Mouse (Mus musculus) liver, embryonic 14.5 days (tissue): ENCODE measurements around the gene Chpf2. TPM values are rescaled to one million over a fixed set of nuclear protein-coding genes. Genes with fewer than 3 reads are reported as not detected.
"Not testable (repeated sequence)": the region's sequence is repeated elsewhere in the genome, so short reads cannot be mapped to it uniquely, and the experiment has no call there.

Experiments used
- ATAC-seq: fragments of 200-750 bp; cut with Nextera tagmentation; 2 replicates; pipeline ENCODE4 v1.8.0; 2017; ENCODE audit warnings: moderate number of reproducible peaks, mild to moderate bottlenecking, moderate library complexity; ENCODE audit not compliant: insufficient read depth
- DNase-seq, 3 experiments: peaks; one replicate each; pipeline ENCODE4 v3.0.0-alpha.2; 2012 to 2013; ENCODE audit warnings: low read depth in 3 of 3, low spot score in 3 of 3
- H3K27ac ChIP-seq: fragments of 300-500 bp; sonication (generic); 2 replicates; pipeline ENCODE4 v1.5.1; 2014; ENCODE audit warnings: moderate library complexity, mild to moderate bottlenecking, control low read depth, inconsistent platforms
- H3K27me3 ChIP-seq: fragments of 300-500 bp; sonication (generic); 2 replicates; pipeline ENCODE4 v1.6.1; 2014; ENCODE audit warnings: mild to moderate bottlenecking, low read length, moderate library complexity; ENCODE audit not compliant: control insufficient read depth, insufficient read depth
- H3K36me3 ChIP-seq: fragments of 300-500 bp; sonication (generic); replicated peaks from 2 replicates; pipeline ENCODE4 v1.6.1; 2014; ENCODE audit warnings: low read depth; ENCODE audit not compliant: control insufficient read depth, insufficient read depth
- H3K4me1 ChIP-seq, 2 experiments: fragments of 200-500 bp in 1 of 2; fragments of 300-500 bp in 1 of 2; sonication (generic) in 1 of 2; replicated peaks; 2 replicates each; pipeline ENCODE4 v1.6.1; 2012 to 2014; ENCODE audit warnings: antibody characterized with exemption in 1 of 2, inconsistent platforms in 1 of 2, low read length in 1 of 2; ENCODE audit not compliant: control insufficient read depth in 2 of 2, insufficient read depth in 2 of 2
- H3K4me2 ChIP-seq: fragments of 300-500 bp; sonication (generic); 2 replicates; pipeline ENCODE4 v1.6.1; 2014; ENCODE audit warnings: low read depth, mild to moderate bottlenecking, control low read depth, moderate library complexity
- H3K4me3 ChIP-seq, 2 experiments: fragments of 200-500 bp in 1 of 2; fragments of 300-500 bp in 1 of 2; sonication (generic) in 1 of 2; 2 replicates each; pipeline ENCODE4 v1.5.1; 2012 to 2014; ENCODE audit warnings: low read depth in 2 of 2, low read length in 2 of 2, mild to moderate bottlenecking in 2 of 2, control low read depth in 1 of 2, inconsistent platforms in 1 of 2, moderate library complexity in 1 of 2; ENCODE audit not compliant: insufficient read depth in 1 of 2
- H3K9ac ChIP-seq: fragments of 300-500 bp; sonication (generic); replicated peaks from 2 replicates; pipeline ENCODE4 v1.6.1; 2014; ENCODE audit warnings: mild to moderate bottlenecking, control low read depth, moderate library complexity
- H3K9me3 ChIP-seq: fragments of 300-500 bp; sonication (generic); 2 replicates; pipeline ENCODE4 v1.6.1; 2016; ENCODE audit warnings: low read length, mixed read lengths; ENCODE audit not compliant: control insufficient read depth
- CTCF ChIP-seq: IDR thresholded peaks from 2 replicates; pipeline ENCODE4 v1.5.1; 2016; ENCODE audit warnings: antibody characterized with exemption, low read depth, control low read depth
- EP300 ChIP-seq: IDR thresholded peaks from 2 replicates; pipeline ENCODE4 v1.6.1; 2016; ENCODE audit warnings: antibody characterized with exemption, low read depth
- WGBS: fragments of 180-500 bp; shearing (Covaris S2); extraction: QIAGEN DNeasy Blood & Tissue Kit; methylation state at CpG from one replicate; pipeline ENCODE4 v1.1.7; 2014; ENCODE audit not compliant: insufficient replicate concordance; 5-methylcytosine and 5-hydroxymethylcytosine counted together
- polyA plus RNA-seq, 2 experiments: library from polyadenylated mRNA; depleted of rRNA in 1 of 2; stranded (reverse) in 1 of 2; unstranded in 1 of 2; fragments of >200 nt; fragmentation: Nextera tagmentation in 1 of 2; extraction: Ambion mirVana in 1 of 2; gene quantifications; 2 replicates each; pipeline versions ENCODE4 v1.2.1 to v1.2.3; 2012 to 2014

Gene Chpf2
- polyA plus RNA-seq, 2 experiments = 5.6 to 5.9 TPM

GRCm38 (mm10) chr5:24541144-24541569 is 45.4 kb upstream of the Chpf2 start:
- H3K27ac ChIP-seq = no peak overlapping the region
- H3K4me3 ChIP-seq = no peak overlapping the region
- H3K4me1 ChIP-seq = no peaks in the 10 kb centered on the region; a peak in 1 of 4 replicates
- WGBS = 14% methylated on average over 6 of the region's 6 CpGs
- H3K36me3 ChIP-seq = no peaks in the 10 kb centered on the region
- H3K9me3 ChIP-seq = no peaks in the 10 kb centered on the region
- no peak for TF ChIP-seq EP300
- no peak for TF ChIP-seq CTCF
- ATAC-seq = no peak
- no peak for DNase-seq
- no peaks in the 10 kb centered on the region for H3K27me3 ChIP-seq
- H3K9ac ChIP-seq = no peak overlapping the region
- no peak overlapping the region for H3K4me2 ChIP-seq

GRCm38 (mm10) chr5:24542643-24543042 is 43.9 kb upstream of the Chpf2 start:
- Histone ChIP-seq H3K36me3 (no peaks in the 10 kb centered on the region), H3K27ac (no peak overlapping the region), H3K4me1 (no peaks in the 10 kb centered on the region; a peak in 1 of 4 replicates), H3K4me3 (no peak overlapping the region), H3K27me3 (no peaks in the 10 kb centered on the region), H3K9ac (no peak overlapping the region), H3K9me3 (no peaks in the 10 kb centered on the region), H3K4me2 (no peak overlapping the region)
- no peak for ATAC-seq
- TF ChIP-seq CTCF (no peak), EP300 (no peak)
- 55% methylated on average over 7 of the region's 7 CpGs for WGBS
- no peak for DNase-seq

GRCm38 (mm10) chr5:24550598-24551316 is 35.8 kb upstream of the Chpf2 start:
- H3K4me3 ChIP-seq = no peak overlapping the region
- no peak overlapping the region for H3K4me2 ChIP-seq
- TF ChIP-seq CTCF (no peak), EP300 (no peak)
- no peaks in the 10 kb centered on the region; the same call in 1 of the 2 replicates for H3K27me3 ChIP-seq
- ATAC-seq = no peak
- no peaks in the 10 kb centered on the region for H3K36me3 ChIP-seq
- no peak for DNase-seq
- H3K9me3 ChIP-seq = no peaks in the 10 kb centered on the region
- no peaks in the 10 kb centered on the region for H3K4me1 ChIP-seq
- no peak overlapping the region for H3K9ac ChIP-seq
- WGBS = 26% methylated on average over 26 of the region's 26 CpGs
- H3K27ac ChIP-seq = no peak overlapping the region

- TF ChIP-seq CTCF = no peak
- TF ChIP-seq EP300 = no peak
- no peak for ATAC-seq
- Histone ChIP-seq H3K4me3 (no peak overlapping the region), H3K9me3 (no peaks in the 10 kb centered on the region), H3K36me3 (no peaks in the 10 kb centered on the region), H3K27me3 (no peaks in the 10 kb centered on the region; the same call in 1 of the 2 replicates), H3K4me2 (no peak overlapping the region), H3K27ac (no peak overlapping the region), H3K4me1 (no peaks in the 10 kb centered on the region), H3K9ac (no peak overlapping the region)
- 32% methylated on average over 2 of the region's 2 CpGs for WGBS
- no peak for DNase-seq
Measured at GRCm38 (mm10) chr5:24551317-24551688, 35.2 kb upstream of the Chpf2 start.

GRCm38 (mm10) chr5:24553621-24554244 is 32.8 kb upstream of the Chpf2 start:
- WGBS = 51% methylated on average over 5 of the region's 5 CpGs
- DNase-seq (no peak), ATAC-seq (no peak)
- Histone ChIP-seq H3K9ac (no peak overlapping the region), H3K4me1 (no peaks in the 10 kb centered on the region), H3K4me3 (no peak overlapping the region), H3K36me3 (no peaks in the 10 kb centered on the region), H3K9me3 (no peaks in the 10 kb centered on the region), H3K4me2 (no peak overlapping the region), H3K27ac (no peak overlapping the region), H3K27me3 (no peaks in the 10 kb centered on the region; the same call in 1 of the 2 replicates)
- TF ChIP-seq CTCF (no peak), EP300 (no peak)

GRCm38 (mm10) chr5:24555335-24555734 is 31.2 kb upstream of the Chpf2 start:
- ATAC-seq, DNase-seq, H3K4me2 ChIP-seq, H3K27ac ChIP-seq, H3K36me3 ChIP-seq, H3K4me3 ChIP-seq, H3K9me3 ChIP-seq, H3K27me3 ChIP-seq, H3K4me1 ChIP-seq, H3K9ac ChIP-seq: not testable (repeated sequence)
- 74% methylated on average over 7 of the region's 7 CpGs for whole genome bisulfite sequencing
